Comparison of ENCODE assay signal across 9 mouse cellular contexts in genomic region chr5:144638631-144639030, GRCm38 (mm10).
DNase-seq lines count a peak whose midpoint lies in the region; ATAC-seq and TF ChIP-seq lines count a peak whose summit lies in the region.
"Had no signal": no experiment of that assay in that cellular context is flagged by ENCODE, and none has a peak within 500 bp of the region (broad histone marks: within the 10 kb centered on the region; RNA-seq: fewer than 3 reads in every experiment).

No protein-coding gene starts in this region.

- H3K9me3 ChIP-seq in midbrain, embryonic 16.5 days (replicated peaks; ENCODE audit: control insufficient read depth, low read length, poor library complexity, severe bottlenecking), result no peaks in the 10 kb centered on the region
- H3K9me3 ChIP-seq: hindbrain, embryonic 15.5 days had no signal

- H3K27ac ChIP-seq in gastrocnemius, adult 2 months, result no peak overlapping the region
- no peak overlapping the region for H3K27ac ChIP-seq in midbrain, embryonic 16.5 days (ENCODE audit: low read length)
- H3K27ac ChIP-seq: hindbrain, embryonic 15.5 days had no signal

- no peaks in the 10 kb centered on the region for H3K36me3 ChIP-seq in midbrain, embryonic 16.5 days (ENCODE audit: control insufficient read depth, insufficient read depth, low read length)
- H3K36me3 ChIP-seq: hindbrain, embryonic 15.5 days had no signal

- no peaks in the 10 kb centered on the region for H3K27me3 ChIP-seq in midbrain, embryonic 16.5 days (ENCODE audit: control insufficient read depth, insufficient read depth, low read depth, low read length)
- H3K27me3 ChIP-seq: hindbrain, embryonic 15.5 days had no signal

- H3K9ac ChIP-seq in midbrain, embryonic 16.5 days (ENCODE audit: low read depth, low read length), result no peak overlapping the region
- H3K9ac ChIP-seq: hindbrain, embryonic 15.5 days had no signal

- 64% methylated on average over 3 of the region's 3 CpGs for WGBS in midbrain, embryonic 16.5 days

- ATAC-seq in midbrain, embryonic 16.5 days, result no peak

- DNase-seq in gastrocnemius, adult 2 months, result no peak
- no peak for DNase-seq in gastrocnemius, postnatal 25 days
- peak; percentile 31 for DNase-seq in right cerebral cortex, adult 18-20 months
- DNase-seq in right cerebral cortex, postnatal 36 days (ENCODE audit: low spot score in 2 of 2), result no peak
- peak; percentile 58 for DNase-seq in brain, adult 2 months (ENCODE audit: low read depth, low spot score)
- peak; percentile 55 for DNase-seq in kidney, postnatal 10 days
- DNase-seq in retina, embryonic 14.5 days (ENCODE audit: low spot score), result peak; percentile 71

- H3K4me2 ChIP-seq in midbrain, embryonic 16.5 days (ENCODE audit: low read length), result no peak overlapping the region
- H3K4me2 ChIP-seq: hindbrain, embryonic 15.5 days had no signal

- H3K4me3 ChIP-seq in gastrocnemius, adult 2 months, result no peak overlapping the region
- H3K4me3 ChIP-seq in midbrain, embryonic 16.5 days (ENCODE audit: low read depth, low read length), result no peak overlapping the region
- H3K4me3 ChIP-seq: hindbrain, embryonic 15.5 days had no signal

- intact Hi-C loops in gastrocnemius, adult 2 months (cut with DNase I), result no loop called here

- H3K4me1 ChIP-seq in midbrain, embryonic 16.5 days (ENCODE audit: control insufficient read depth, insufficient read depth, low read length), result peaks cover 6% of the 10 kb centered on the region; the same call in 1 of the 2 replicates

- peak; percentile 60 for TF ChIP-seq CTCF in gastrocnemius, adult 2 months (IDR thresholded peaks at IDR 0.05)

Comparison
In these comparisons a context has a peak if more than half of its experiments do, and no peak if none do; other contexts are left out.
1. DNase-seq: peak in right cerebral cortex, adult 18-20 months (single experiment), brain, adult 2 months (single experiment), kidney, postnatal 10 days (single experiment) and retina, embryonic 14.5 days (single experiment); none in gastrocnemius, adult 2 months (single experiment), gastrocnemius, postnatal 25 days (single experiment) and right cerebral cortex, postnatal 36 days (0 of 2).